Mouse (Mus musculus) cerebellum, adult 2 months (tissue): ENCODE results near the gene Mcm9.

Source experiments
- CTCF ChIP-seq: fragments of 200-500 bp; IDR thresholded peaks from 2 replicates; pipeline ENCODE4 v1.5.1; 2011; ENCODE audit warnings: low read depth, mild to moderate bottlenecking, control low read depth, low read length, moderate library complexity, borderline replicate concordance; ENCODE audit not compliant: insufficient read depth
- POLR2A ChIP-seq: fragments of 200-500 bp; IDR thresholded peaks from 2 replicates; pipeline ENCODE4 v1.6.1; 2011; ENCODE audit warnings: low read length, control low read depth, borderline replicate concordance; ENCODE audit not compliant: insufficient read depth

DNA sequence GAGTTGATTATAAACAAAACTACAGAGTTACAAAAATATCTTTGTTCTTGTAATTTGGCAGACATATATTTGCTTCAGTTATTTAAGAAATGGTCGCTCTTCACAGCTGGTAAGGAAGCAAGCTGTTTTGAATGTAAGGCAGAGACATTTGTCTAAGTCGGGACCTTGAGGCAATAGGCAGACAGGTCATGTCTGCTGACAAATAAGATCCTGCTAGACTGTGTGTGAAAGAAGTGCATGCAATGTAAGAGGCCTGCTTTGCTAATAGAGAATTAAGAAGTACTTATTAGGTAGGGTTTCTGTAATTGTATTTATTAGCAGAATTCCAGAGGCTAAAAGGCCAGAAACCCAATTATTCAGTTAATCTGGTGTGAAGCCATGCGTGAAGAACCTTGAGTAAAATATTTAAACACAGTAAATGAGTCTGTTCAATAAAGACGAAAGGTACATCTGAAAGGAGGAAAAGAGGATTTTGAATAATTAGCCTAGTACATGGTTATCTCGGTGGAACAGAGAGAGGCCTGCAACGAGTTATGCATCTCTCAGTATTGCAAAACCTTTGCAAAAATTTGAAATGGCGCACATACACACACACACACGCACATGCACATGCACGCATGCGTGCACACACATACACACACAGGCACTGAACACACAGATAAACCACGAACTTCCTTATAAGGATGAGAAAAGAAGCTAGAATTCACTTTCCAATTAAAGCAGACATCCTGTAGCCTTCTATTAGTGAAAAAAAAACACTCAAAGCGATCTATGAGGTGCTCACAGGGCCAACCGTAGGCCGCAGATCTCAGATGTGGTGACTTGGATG is 112.3 kb downstream of the Mcm9 start:
- no peak for TF ChIP-seq CTCF
- TF ChIP-seq POLR2A: no peak
